Mouse (Mus musculus) midbrain, embryonic 15.5 days (tissue): ENCODE data around the gene Tox2. TPM values are rescaled to one million over a fixed set of nuclear protein-coding genes. Genes with fewer than 3 reads are reported as not detected.
A peak's percentile ranks its signal among the peaks of the same experiment; 100 is the strongest.

ENCODE experiments used
- ATAC-seq: fragments of 200-750 bp; cut with Nextera tagmentation; replicated peaks from 2 replicates; pipeline ENCODE4 v1.8.0; 2017; ENCODE audit warnings: moderate TSS enrichment
- H3K27ac ChIP-seq: fragments of 300-500 bp; sonication (generic); 2 replicates; pipeline ENCODE4 v1.5.1; 2015; ENCODE audit warnings: mild to moderate bottlenecking, inconsistent platforms
- H3K27me3 ChIP-seq: fragments of 300-500 bp; sonication (generic); replicated peaks from 2 replicates; pipeline ENCODE4 v1.6.1; 2015; ENCODE audit warnings: inconsistent platforms
- H3K36me3 ChIP-seq: fragments of 300-500 bp; sonication (generic); replicated peaks from 2 replicates; pipeline ENCODE4 v1.6.1; 2015; ENCODE audit warnings: inconsistent platforms
- H3K4me1 ChIP-seq: fragments of 300-500 bp; sonication (generic); 2 replicates; pipeline ENCODE4 v1.6.1; 2015; ENCODE audit warnings: inconsistent platforms
- H3K4me2 ChIP-seq: fragments of 300-500 bp; sonication (generic); 2 replicates; pipeline ENCODE4 v1.6.1; 2015; ENCODE audit warnings: inconsistent platforms, mild to moderate bottlenecking, moderate library complexity
- H3K4me3 ChIP-seq: fragments of 300-500 bp; sonication (generic); 2 replicates; pipeline ENCODE4 v1.5.1; 2015; ENCODE audit warnings: mild to moderate bottlenecking, inconsistent platforms
- H3K9ac ChIP-seq: fragments of 300-500 bp; sonication (generic); 2 replicates; pipeline ENCODE4 v1.6.1; 2015; ENCODE audit warnings: mild to moderate bottlenecking, inconsistent platforms
- H3K9me3 ChIP-seq: fragments of 300-500 bp; sonication (generic); 2 replicates; pipeline ENCODE4 v1.6.1; 2016; ENCODE audit warnings: inconsistent platforms
- WGBS: fragments of 180-500 bp; shearing (Covaris S2); methylation state at CpG from one replicate; pipeline ENCODE4 v1.1.7; 2015; ENCODE audit warnings: mixed read lengths; 5-methylcytosine and 5-hydroxymethylcytosine counted together
- polyA plus RNA-seq: library from polyadenylated mRNA; unstranded; fragments of >200 nt; fragmentation: Nextera tagmentation; extraction: Ambion mirVana; gene quantifications from 2 replicates; pipeline ENCODE4 v1.2.1, GENCODE M21; 2015

Tox2 gene
- 47.4 and 55.1 TPM in 2 replicates for polyA plus RNA-seq

DNA sequence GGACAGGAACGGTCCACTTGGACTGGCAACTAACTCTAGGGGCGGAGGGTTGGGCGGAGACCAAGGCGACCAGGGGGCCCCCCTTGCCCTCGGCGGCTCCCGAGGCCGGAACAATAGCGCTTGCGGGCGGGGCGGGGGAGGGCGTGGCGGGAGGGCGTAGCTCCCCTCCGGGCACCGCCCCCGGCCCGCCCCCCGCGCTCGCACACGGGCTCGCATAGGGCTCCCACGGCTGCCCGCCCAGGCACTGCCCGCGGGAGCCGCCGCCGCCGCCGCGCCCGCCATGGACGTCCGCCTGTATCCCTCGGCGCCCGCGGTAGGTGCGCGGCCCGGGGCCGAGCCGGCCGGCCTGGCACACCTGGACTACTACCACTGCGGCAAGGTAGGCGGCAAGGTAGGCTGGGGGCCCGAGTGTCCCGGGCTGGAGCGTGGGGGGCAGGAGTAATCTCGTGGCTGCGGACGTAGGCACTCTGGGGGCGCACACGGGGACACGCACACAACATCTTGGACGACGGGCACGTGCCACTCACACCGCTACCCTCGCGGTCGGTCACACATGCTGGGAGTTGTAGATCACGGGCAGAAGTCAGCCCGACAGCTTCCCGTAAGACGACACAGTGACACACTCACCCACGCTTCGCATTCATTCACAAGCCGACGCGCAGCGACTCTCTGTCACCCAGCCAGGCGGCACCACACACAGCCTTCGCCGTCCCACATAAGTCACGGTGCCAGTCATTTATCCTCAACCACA lies at the start of gene Tox2:
TSS of gene Tox2 (plus strand) at position 242 of the 751 bp plus-strand sequence.
- Histone ChIP-seq H3K9me3 (no peaks in the 10 kb centered on the region), H3K27me3 (no peaks in the 10 kb centered on the region), H3K9ac (peak within 1 kb of the TSS; percentile 58), H3K4me3 (peak within 1 kb of the TSS; percentile 55), H3K27ac (peak within 1 kb of the TSS; percentile 68), H3K4me1 (peaks cover 43% of the 10 kb centered on the region), H3K4me2 (peak within 1 kb of the TSS; percentile 73), H3K36me3 (no peaks in the 10 kb centered on the region)
- 1% methylated on average over 72 of the region's 79 CpGs for WGBS
- peak; percentile 84 for ATAC-seq

DNA sequence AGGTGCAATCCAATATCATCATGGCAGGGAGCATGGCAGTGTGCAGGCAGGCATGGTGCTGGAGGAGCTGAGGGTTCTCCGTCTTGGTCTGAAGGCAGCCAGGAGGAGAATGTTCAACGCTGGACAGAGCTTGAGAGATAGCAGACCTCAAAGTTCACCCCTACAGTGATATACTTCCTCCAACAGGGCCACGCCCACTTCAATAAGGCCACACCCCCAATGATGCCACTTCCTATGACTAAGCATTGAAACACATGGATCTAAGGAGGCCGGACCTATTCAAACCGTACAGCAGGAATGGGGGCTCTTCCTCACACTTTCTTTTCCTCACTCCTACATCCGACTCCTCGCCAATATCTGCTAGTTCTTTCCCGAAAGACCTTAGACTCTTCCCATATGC lies 48.3 kb upstream of the Tox2 start:
- H3K36me3 ChIP-seq, result no peaks in the 10 kb centered on the region
- H3K27ac ChIP-seq, result no peak overlapping the region
- H3K27me3 ChIP-seq, result no peaks in the 10 kb centered on the region
- no peak for ATAC-seq
- peaks cover 29% of the 10 kb centered on the region for H3K4me1 ChIP-seq
- 95% methylated on average over 8 of the region's 8 CpGs for WGBS
- no peak overlapping the region for H3K9ac ChIP-seq
- no peaks in the 10 kb centered on the region for H3K9me3 ChIP-seq
- H3K4me2 ChIP-seq, result no peak overlapping the region
- H3K4me3 ChIP-seq, result no peak overlapping the region

DNA sequence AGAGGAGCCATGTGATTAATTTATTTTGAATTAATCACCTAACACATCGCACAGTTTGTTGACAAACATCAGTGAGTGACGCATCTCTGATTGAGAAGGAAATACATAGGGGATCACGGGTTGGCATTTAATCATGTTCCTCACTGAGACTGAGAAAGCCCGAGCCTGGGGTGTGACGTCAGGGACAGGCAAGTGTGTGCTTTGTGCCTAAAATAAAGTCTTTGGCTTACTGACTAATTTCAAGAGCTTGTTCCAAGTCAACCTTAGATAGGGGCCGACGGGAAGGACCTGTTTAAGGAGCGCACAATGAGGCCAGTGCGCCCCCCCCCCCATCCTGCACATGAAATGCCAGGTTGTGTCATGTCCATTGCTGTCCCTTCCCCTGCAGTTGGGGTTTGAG lies 43.9 kb upstream of the Tox2 start:
- H3K9me3 ChIP-seq, result no peaks in the 10 kb centered on the region
- H3K27ac ChIP-seq, result no peak overlapping the region
- ATAC-seq, result no peak
- no peaks in the 10 kb centered on the region for H3K27me3 ChIP-seq
- H3K4me1 ChIP-seq, result peaks cover 3% of the 10 kb centered on the region; the same call in 1 of the 2 replicates
- H3K36me3 ChIP-seq, result no peaks in the 10 kb centered on the region
- no peak overlapping the region for H3K4me3 ChIP-seq
- no peak overlapping the region for H3K9ac ChIP-seq
- no peak overlapping the region for H3K4me2 ChIP-seq
- 90% methylated on average over 9 of the region's 9 CpGs for WGBS

DNA sequence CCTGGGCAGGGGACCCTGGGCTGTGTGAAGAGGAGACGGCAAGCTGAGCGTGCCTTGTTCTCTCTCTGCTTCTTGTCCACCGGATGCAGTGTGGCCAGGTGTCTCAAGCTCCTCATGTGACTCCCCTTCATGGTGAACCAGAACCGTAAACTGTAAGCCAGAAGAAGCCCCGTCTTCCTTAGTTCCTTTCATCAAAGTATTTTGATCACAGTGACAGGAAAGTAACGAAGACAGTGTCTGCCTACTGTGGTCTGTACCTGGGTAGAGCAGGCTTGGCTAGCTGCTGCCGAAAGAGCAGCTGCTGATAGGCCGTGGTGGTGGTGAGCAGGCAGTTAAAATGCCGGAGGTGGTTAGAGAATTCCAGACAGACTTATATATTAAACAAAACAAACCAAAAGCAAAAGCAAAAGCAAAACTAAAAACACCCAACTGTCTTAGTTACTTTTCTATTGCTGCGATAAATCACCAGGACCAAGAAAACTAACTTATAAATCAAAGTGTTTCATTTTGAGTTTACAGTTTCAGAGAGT lies 38.4 kb upstream of the Tox2 start:
- no peak for ATAC-seq
- no peak overlapping the region for H3K4me2 ChIP-seq
- WGBS, result 88% methylated on average over 10 of the region's 10 CpGs

DNA sequence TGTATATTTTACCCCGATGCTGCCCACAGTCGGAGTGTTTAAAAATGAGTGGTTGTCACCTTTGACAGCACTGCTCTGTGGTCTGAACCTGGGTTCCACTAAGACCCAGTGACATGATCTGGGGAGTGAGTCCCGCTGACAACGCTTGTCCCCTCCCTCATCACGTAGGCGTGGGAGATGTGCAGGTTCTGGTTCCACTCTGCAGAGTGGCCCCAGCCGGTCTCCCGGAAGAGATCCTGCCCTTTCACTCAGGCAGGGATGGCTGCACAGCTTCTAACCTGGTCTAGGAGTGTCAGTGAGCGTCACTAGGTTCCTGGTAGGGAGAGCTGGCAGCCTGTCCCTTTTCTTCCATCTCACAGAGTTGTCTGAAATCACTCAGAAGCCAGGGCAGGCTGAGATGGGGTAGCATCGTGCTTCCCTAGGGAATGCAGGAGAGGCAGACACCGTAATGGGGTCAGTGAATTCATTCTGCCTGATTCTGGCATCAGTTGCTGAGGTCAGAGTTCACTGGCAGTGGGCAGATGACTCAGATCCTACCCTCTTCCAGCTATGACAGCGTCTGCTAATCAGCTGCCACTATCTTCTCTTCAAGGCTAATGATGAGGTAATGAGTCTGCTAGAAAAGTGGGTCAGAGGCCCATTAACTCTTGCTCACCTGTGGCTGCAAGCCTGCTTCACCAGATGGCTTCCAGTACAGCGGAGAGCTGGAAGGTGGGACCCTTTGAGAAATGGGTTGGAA lies 36.7 kb upstream of the Tox2 start:
- H3K4me2 ChIP-seq, result no peak overlapping the region
- no peaks in the 10 kb centered on the region for H3K27me3 ChIP-seq
- H3K4me1 ChIP-seq, result peaks cover 6% of the 10 kb centered on the region; the same call in 1 of the 2 replicates
- no peaks in the 10 kb centered on the region for H3K9me3 ChIP-seq
- no peak overlapping the region for H3K27ac ChIP-seq
- H3K9ac ChIP-seq, result no peak overlapping the region
- no peak for ATAC-seq
- H3K36me3 ChIP-seq, result no peaks in the 10 kb centered on the region
- no peak overlapping the region for H3K4me3 ChIP-seq
- 53% methylated on average over 13 of the region's 13 CpGs for WGBS

More for the DNA sequence above, 38.4 kb upstream of the Tox2 start:
- H3K9ac ChIP-seq, result no peak overlapping the region
- no peaks in the 10 kb centered on the region for H3K36me3 ChIP-seq
- no peak overlapping the region for H3K4me3 ChIP-seq
- H3K9me3 ChIP-seq, result no peaks in the 10 kb centered on the region
- H3K27me3 ChIP-seq, result no peaks in the 10 kb centered on the region
- H3K27ac ChIP-seq, result no peak overlapping the region
- H3K4me1 ChIP-seq, result peaks cover 6% of the 10 kb centered on the region; the same call in 1 of the 2 replicates

DNA sequence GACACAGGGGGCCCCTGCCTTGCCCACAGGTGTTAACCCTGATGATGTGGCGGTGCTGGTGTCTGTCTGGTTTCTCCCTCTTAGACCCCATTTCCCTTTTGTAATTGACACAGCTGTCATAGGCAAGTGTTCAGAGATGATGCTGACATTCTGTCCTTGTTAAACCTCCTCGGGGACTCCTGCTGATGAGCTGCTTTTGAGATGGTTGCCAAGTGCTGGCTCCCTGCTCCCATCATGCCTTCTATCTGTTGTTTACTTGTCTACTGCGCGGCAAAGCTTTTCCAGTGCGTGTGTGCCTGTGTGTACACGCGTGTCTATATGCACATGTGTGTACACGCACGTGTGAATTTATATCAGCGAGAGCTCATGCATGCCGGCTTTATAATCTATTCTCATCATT lies 31.0 kb upstream of the Tox2 start:
- ATAC-seq, result no peak
- no peak overlapping the region for H3K27ac ChIP-seq
- no peaks in the 10 kb centered on the region for H3K27me3 ChIP-seq
- 79% methylated on average over 11 of the region's 11 CpGs for WGBS
- no peak overlapping the region for H3K4me2 ChIP-seq
- H3K9ac ChIP-seq, result no peak overlapping the region
- no peaks in the 10 kb centered on the region for H3K36me3 ChIP-seq
- H3K9me3 ChIP-seq, result no peaks in the 10 kb centered on the region
- peaks cover 11% of the 10 kb centered on the region for H3K4me1 ChIP-seq
- H3K4me3 ChIP-seq, result no peak overlapping the region

DNA sequence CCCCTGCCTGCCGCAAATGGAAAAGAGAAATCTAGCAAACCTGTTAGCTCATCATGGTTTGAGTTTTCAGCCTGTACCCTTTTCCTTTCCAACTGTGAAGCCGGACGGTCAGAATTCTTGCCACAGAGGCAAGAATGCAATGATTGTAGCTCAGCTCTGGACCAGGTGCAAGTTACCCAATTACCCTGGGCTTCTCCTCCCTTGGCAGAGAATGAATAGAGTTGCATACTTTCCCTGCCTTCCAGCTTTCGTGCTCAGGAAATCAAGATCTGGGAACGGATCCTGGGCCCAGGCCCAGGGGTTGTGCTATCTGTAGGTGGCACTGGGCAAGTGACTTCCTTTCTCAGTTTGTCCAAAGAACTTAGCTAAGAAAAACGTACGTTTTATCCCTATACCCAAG lies 28.9 kb upstream of the Tox2 start:
- H3K36me3 ChIP-seq, result no peaks in the 10 kb centered on the region
- ATAC-seq, result no peak
- no peaks in the 10 kb centered on the region for H3K27me3 ChIP-seq
- peaks cover 11% of the 10 kb centered on the region for H3K4me1 ChIP-seq
- H3K27ac ChIP-seq, result no peak overlapping the region
- 61% methylated on average over 7 of the region's 7 CpGs for WGBS
- no peak overlapping the region for H3K4me3 ChIP-seq
- H3K9ac ChIP-seq, result no peak overlapping the region
- no peak overlapping the region for H3K4me2 ChIP-seq
- H3K9me3 ChIP-seq, result no peaks in the 10 kb centered on the region

DNA sequence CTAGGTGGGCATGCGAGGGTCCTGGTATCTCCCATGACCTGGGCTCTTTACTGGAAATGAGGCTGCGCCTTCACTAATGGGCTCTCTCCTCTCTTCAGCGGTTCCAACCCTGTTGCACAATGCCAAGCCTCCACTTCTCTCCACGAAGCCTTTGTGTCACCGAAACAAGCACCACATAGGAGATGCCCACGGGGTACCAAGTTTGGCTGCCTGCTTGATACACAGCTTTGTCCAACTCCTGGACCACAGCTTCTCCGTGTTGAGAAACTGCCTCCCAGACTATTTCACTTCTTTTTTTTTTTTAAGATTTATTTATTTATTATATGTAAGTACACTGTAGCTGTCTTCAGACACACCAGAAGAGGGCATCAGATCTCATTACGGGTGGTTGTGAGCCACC lies 27.1 kb upstream of the Tox2 start:
- H3K4me3 ChIP-seq, result no peak overlapping the region
- H3K36me3 ChIP-seq, result no peaks in the 10 kb centered on the region
- H3K4me2 ChIP-seq, result no peak overlapping the region
- WGBS, result 91% methylated on average over 7 of the region's 8 CpGs
- no peak overlapping the region for H3K9ac ChIP-seq
- no peak for ATAC-seq
- H3K27me3 ChIP-seq, result no peaks in the 10 kb centered on the region
- no peaks in the 10 kb centered on the region for H3K9me3 ChIP-seq
- H3K4me1 ChIP-seq, result peaks cover 11% of the 10 kb centered on the region
- no peak overlapping the region for H3K27ac ChIP-seq

DNA sequence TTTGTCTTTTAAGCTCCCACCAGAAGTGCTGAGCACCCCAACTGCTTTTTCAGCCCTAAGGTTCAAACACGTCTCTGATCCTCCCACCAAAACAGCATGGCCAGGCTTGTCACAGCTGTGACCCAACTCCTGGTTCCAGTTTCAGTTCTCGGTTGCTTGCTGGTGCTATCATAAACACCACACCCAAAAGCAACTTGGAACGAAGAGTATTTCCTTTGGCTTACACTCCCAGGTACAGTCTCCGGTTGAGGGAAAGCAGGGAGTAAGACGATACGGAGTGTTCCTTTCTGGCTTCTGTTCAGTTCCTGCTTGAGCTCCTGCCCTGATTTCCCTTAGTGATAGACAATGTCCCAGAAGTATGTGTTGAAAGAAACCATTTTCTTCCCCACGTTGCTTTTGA lies 26.4 kb upstream of the Tox2 start:
- no peak overlapping the region for H3K9ac ChIP-seq
- no peaks in the 10 kb centered on the region for H3K9me3 ChIP-seq
- no peaks in the 10 kb centered on the region for H3K27me3 ChIP-seq
- ATAC-seq, result no peak
- H3K36me3 ChIP-seq, result no peaks in the 10 kb centered on the region
- no peak overlapping the region for H3K27ac ChIP-seq
- peaks cover 11% of the 10 kb centered on the region for H3K4me1 ChIP-seq
- no peak overlapping the region for H3K4me3 ChIP-seq
- H3K4me2 ChIP-seq, result no peak overlapping the region
- WGBS, result 80% methylated on average over 7 of the region's 7 CpGs

DNA sequence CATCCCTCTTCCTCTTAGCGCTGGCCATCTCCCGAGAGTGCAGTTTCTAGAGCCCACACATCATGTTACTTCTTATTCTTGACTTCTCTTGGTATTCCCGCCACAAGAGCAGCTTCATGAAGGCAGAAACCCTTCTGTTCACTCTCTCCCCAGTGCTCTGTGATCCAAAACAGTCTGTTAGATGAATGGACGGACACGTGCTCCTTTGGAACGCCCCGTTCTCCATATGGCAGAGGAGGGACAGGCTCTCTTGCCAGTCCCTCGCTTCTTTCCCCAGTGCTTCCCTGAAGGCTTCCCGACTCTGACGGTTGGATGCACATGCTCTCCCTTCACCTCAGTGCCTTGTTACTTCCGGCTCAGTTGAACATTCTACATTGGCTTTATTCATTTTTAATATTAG lies 15.4 kb upstream of the Tox2 start:
- Histone ChIP-seq H3K27ac (no peak overlapping the region), H3K4me2 (no peak overlapping the region)
- no peak for ATAC-seq

DNA sequence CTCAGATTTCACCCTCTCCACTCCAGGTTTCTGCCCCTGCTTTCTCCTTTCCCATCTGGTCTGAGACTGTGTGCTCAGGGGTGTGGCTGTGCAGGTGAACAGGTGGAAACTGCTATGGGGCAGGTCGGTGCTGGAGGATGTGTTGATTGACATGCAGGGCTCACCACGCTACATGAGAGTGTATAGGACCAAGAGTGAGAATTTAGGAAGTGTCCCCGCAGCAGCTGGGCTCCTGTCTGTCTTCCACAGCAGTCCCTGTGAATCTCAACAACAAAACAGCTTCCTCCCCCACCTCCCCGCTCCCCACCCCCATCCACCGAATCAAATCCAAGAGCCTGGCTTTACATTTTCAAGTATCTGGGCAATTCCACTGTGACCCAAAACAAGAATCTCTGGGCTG lies 13.3 kb upstream of the Tox2 start:
- no peak overlapping the region for H3K27ac ChIP-seq
- 12% methylated on average over 5 of the region's 5 CpGs for WGBS
- no peak for ATAC-seq

More for the DNA sequence above, 15.4 kb upstream of the Tox2 start:
- H3K4me1 ChIP-seq, result peaks cover 10% of the 10 kb centered on the region
- 49% methylated on average over 11 of the region's 11 CpGs for WGBS
- H3K4me3 ChIP-seq, result no peak overlapping the region
- H3K27me3 ChIP-seq, result no peaks in the 10 kb centered on the region
- no peaks in the 10 kb centered on the region for H3K36me3 ChIP-seq
- H3K9ac ChIP-seq, result no peak overlapping the region
- H3K9me3 ChIP-seq, result no peaks in the 10 kb centered on the region

DNA sequence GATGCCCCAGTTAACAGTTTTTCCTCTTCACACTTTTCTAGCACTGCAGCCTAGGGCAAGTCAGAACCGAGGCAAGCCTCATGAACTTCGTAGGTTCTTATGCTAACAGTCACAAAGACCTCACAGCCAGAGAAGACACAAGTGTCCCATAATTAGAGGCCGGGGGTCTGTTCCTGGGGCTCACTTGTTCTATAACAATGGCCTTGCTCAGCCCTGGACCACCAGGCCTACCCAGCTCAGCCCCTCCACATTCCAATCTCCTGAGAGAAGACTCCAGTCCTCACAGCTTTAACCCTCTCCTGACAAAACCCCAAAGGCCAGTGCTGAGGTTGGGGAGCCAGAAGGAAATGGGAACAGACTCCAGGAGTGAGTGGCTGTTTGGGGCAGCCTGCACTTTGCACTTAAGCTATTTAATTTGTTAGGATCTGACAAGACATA lies 12.9 kb upstream of the Tox2 start:
- Histone ChIP-seq H3K4me2 (no peak overlapping the region), H3K9me3 (no peaks in the 10 kb centered on the region), H3K4me1 (peaks cover 24% of the 10 kb centered on the region), H3K4me3 (no peak overlapping the region), H3K9ac (no peak overlapping the region), H3K27me3 (no peaks in the 10 kb centered on the region), H3K36me3 (no peaks in the 10 kb centered on the region), H3K27ac (no peak overlapping the region)
- no peak for ATAC-seq
- WGBS, result 5% methylated on average over 3 of the region's 3 CpGs

More for the DNA sequence above, 13.3 kb upstream of the Tox2 start:
- no peaks in the 10 kb centered on the region for H3K36me3 ChIP-seq
- H3K9ac ChIP-seq, result no peak overlapping the region
- H3K27me3 ChIP-seq, result no peaks in the 10 kb centered on the region
- H3K9me3 ChIP-seq, result no peaks in the 10 kb centered on the region
- H3K4me3 ChIP-seq, result no peak overlapping the region
- no peak overlapping the region for H3K4me2 ChIP-seq
- peaks cover 19% of the 10 kb centered on the region for H3K4me1 ChIP-seq
